Mouse (Mus musculus): ENCODE data around the gene Slc10a1. TPM values are rescaled to one million over a fixed set of nuclear protein-coding genes. Genes with fewer than 3 reads are reported as not detected.
"Not testable (repeated sequence)": the region's sequence is repeated elsewhere in the genome, so short reads cannot be mapped to it uniquely, and the experiment has no call there.

The Slc10a1 gene
- polyA plus RNA-seq, 1 experiment, result 0.63 TPM

DNA sequence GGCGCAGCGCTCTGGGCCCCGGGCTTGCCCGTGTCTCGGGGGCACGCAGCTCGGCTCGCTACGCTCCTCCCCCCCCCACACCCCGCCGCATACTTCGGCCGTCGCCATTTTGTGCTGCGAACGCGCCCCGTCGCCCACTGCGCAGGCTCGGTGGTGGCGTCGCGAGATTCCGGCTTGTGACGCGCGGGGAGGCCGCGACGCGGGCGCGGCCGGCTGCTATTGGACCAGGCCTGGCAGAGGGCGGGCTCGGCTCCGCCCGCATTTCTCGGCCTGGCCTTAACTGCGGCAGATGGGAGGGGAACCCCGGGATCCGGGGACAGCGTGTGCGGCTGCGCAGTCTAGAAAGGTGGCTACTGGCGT lies 22.5 kb downstream of the Slc10a1 start:
- Histone ChIP-seq H3K27ac (replicated peaks; ENCODE audit: low read depth, low read length) (peak overlapping the region; percentile 94), H3K4me3 (ENCODE audit: insufficient read depth, low read depth, low read length) (peak overlapping the region; percentile 96), H3K4me1 (ENCODE audit: control insufficient read depth, insufficient read depth, insufficient read length, low read length) (no peaks in the 10 kb centered on the region)

DNA sequence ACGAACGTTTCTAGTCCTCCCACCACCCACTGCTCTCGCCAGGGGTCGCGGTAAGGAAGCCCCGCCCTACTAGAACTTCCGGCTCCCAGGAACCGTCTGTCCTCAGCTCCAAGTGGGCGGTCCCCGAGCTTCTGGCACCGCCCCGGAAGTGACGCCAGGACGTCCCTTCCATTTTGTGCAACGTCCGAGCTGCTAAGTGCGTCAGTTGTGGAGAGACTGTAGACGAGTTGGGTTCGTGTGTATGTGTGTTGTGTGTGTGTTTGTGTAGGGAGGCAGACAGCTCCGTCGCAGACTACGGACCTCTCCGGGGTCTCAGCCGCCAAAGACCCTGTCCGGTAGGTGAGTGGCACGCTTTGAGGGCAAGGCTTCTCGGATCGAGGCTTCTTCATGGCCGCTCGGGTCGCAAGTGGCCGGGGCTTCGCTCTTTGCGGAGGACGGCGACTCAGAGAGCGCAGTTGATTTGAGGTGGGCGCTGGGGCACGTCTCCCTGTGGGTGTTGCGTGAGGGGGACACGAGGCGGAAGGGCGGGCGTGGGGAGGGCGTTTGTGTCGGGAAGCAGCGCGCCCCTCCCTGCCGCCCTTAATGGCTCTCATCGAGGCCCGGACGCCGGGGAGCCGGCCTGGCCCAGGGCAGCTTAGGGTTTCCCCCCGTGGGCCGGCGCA lies 23.0 kb downstream of the Slc10a1 start, which contains the start of gene Srsf5:
Gene Srsf5, plus strand, starts transcription at position 171 of the 662 bp plus-strand sequence.
- Histone ChIP-seq H3K27ac (replicated peaks; ENCODE audit: low read depth, low read length) (peak within 1 kb of the TSS; percentile 94), H3K4me3 (ENCODE audit: insufficient read depth, low read depth, low read length) (peak within 1 kb of the TSS; percentile 96), H3K4me1 (ENCODE audit: control insufficient read depth, insufficient read depth, insufficient read length, low read length) (no peaks in the 10 kb centered on the region)

DNA sequence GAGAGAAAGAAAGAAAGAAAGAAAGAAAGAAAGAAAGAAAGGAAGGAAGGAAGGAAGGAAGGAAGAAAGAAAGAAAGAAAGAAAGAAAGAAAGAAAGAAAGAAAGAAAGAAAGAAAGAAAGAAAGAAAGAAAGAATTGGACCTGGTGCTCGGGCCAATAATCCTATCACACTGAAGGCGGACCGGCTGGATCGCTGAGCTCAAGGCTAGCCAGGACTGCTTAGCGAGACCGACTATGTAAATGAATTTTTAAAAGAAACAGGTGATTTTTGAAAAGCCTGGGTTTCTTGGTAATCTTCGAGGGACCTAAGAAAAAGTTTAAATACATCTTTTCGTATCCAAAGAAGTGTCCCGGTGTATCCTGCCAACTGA lies 23.6 kb downstream of the Slc10a1 start:
- not testable (repeated sequence) for H3K4me1 ChIP-seq (ENCODE audit: control insufficient read depth, insufficient read depth, insufficient read length, low read length)
- Histone ChIP-seq H3K4me3 (ENCODE audit: insufficient read depth, low read depth, low read length) (peak overlapping the region; percentile 96), H3K27ac (replicated peaks; ENCODE audit: low read depth, low read length) (peak overlapping the region; percentile 91)

DNA sequence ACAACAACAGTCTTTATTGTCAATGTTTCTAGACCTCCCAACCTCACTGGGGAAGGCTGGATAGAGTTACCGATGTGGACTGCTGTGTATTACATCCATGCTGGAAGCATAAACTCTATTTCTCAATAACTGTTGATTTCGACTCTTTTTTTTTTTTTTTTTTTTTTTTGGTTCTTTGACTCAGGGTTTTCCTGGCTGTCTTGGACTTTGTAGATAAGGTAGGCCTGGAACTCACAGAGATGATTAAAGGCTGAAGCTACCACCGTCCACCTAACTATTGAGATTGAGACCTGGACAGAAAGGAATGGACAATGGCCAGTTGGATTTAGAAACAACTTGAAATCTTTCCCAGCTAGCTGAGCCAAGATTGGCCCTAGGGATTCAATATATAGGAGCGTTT lies 24.3 kb downstream of the Slc10a1 start:
- Histone ChIP-seq H3K27ac (replicated peaks; ENCODE audit: low read depth, low read length) (no peak overlapping the region), H3K4me1 (ENCODE audit: control insufficient read depth, insufficient read depth, insufficient read length, low read length) (no peaks in the 10 kb centered on the region), H3K4me3 (ENCODE audit: insufficient read depth, low read depth, low read length) (no peak overlapping the region)

DNA sequence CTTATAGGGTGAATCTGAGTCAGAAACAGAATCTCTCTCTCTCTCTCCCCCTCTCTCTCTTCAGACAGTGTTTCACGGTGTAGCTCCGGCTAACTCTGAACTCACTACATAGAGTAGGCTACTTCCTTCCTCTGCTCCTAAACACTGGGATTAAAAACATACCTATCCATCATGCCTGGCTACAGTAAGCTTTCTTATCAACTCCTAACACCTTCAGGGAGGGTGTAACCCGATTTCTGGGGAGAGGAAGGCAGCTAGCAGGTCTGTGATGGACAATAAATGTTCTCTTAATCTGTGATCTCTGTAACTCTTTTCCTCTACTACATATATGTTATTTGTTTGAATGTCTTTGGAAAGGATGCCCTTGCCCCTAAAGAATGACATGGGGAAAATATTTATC lies 25.1 kb downstream of the Slc10a1 start:
- H3K27ac ChIP-seq (replicated peaks; ENCODE audit: low read depth, low read length), result no peak overlapping the region
- no peak overlapping the region for H3K4me3 ChIP-seq (ENCODE audit: insufficient read depth, low read depth, low read length)
- H3K4me1 ChIP-seq (ENCODE audit: control insufficient read depth, insufficient read depth, insufficient read length, low read length), result no peaks in the 10 kb centered on the region

DNA sequence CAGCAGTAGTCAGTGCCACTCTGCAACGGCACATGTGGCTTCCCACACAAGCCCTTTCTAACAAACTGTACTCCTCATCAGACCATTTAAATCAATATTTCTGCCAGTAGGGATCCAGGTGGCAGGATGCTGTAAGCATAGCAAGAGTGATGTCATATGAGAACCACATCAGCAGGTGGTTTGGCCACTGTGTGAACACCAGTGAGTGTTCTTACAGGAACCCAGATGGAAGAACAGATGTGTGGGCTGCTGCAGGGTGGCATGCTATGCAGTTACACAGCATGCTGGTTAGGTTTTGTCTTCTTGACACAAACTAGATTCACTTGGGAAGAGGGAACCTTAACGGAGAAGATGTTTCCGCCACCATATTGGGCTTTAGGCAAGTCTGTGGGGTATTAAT lies 26.6 kb downstream of the Slc10a1 start:
- H3K4me3 ChIP-seq (ENCODE audit: insufficient read depth, low read depth, low read length), result no peak overlapping the region
- no peaks in the 10 kb centered on the region for H3K4me1 ChIP-seq (ENCODE audit: control insufficient read depth, insufficient read depth, insufficient read length, low read length)
- H3K27ac ChIP-seq (replicated peaks; ENCODE audit: low read depth, low read length), result no peak overlapping the region

DNA sequence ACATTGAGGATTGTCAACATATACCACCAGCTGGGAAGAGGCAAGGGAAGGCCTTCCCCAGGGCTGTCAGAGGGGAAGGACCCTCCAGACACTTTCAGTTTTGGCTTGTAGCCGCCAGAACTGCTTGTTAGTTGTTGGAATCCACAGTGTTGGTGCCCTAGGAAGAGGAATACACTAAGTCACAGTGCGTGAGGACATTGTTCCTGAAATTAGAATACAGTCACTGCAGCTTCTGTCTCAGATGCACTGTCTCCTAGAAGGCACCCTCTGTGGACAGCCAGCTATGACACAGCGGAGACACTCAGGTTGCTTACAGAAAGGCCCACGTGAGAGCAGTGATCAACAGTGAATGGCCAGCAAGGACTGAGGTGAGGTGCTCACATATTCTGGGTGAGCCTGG lies 29.3 kb downstream of the Slc10a1 start:
- no peak overlapping the region for H3K4me3 ChIP-seq (ENCODE audit: insufficient read depth, low read depth, low read length)
- peak overlapping the region; percentile 80 for H3K27ac ChIP-seq (replicated peaks; ENCODE audit: low read depth, low read length)
- no peaks in the 10 kb centered on the region for H3K4me1 ChIP-seq (ENCODE audit: control insufficient read depth, insufficient read depth, insufficient read length, low read length)

DNA sequence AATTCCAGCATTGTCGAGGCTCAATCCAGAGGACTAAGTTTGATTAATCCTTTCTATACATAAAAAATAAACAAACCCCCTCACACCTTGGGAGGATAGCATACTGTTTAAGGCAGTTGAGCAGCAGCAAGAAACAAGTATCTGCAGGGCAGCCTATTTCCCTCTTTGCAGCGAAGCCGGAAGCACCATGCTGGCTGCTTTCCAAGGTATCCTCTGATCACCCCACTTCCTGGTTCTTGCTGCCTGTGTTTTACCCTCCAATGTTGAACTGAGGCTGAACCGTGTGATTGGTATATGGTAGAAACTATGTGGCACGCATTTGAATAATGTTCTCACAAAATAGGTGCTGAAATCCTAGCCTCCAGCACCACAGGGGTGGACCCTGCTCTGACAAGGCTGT lies 29.9 kb downstream of the Slc10a1 start:
- Histone ChIP-seq H3K27ac (replicated peaks; ENCODE audit: low read depth, low read length) (peak overlapping the region; percentile 80), H3K4me3 (ENCODE audit: insufficient read depth, low read depth, low read length) (no peak overlapping the region), H3K4me1 (ENCODE audit: control insufficient read depth, insufficient read depth, insufficient read length, low read length) (no peaks in the 10 kb centered on the region)

DNA sequence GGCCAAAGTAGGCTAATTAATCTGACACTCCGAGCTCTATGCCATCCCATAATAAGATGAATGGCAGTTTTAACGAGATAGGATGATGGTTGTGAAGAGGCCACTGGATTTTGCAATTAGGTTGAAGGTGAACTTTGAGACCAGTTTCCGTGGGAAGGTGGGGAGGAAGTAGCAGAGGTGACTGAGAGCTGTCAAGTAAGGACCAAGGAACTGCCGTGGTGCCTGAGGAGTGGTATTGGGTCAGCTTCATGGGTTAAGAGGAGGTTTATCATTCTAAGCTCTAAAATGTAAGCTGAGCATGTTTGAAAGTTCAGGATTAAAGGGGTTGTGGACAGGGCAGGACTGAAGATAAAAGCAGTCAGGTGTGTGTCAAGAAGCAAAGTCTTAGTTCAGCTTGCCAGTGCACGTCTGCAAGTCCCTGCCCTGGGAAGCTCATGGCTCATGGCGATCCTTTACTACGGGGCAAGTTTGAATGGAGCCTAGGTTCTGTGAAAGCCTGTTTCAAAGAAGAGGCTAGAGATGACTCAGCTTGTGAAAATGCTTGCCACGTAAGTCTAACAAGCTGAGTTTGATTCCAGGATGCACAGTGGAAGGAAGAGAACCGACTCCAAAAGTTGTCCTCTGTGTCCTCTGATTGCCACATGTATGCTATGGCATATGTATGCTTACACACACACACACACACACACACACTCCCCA lies 31.0 kb downstream of the Slc10a1 start:
- no peak overlapping the region for H3K27ac ChIP-seq (replicated peaks; ENCODE audit: low read depth, low read length)
- H3K4me3 ChIP-seq (ENCODE audit: insufficient read depth, low read depth, low read length), result no peak overlapping the region
- no peaks in the 10 kb centered on the region for H3K4me1 ChIP-seq (ENCODE audit: control insufficient read depth, insufficient read depth, insufficient read length, low read length)

DNA sequence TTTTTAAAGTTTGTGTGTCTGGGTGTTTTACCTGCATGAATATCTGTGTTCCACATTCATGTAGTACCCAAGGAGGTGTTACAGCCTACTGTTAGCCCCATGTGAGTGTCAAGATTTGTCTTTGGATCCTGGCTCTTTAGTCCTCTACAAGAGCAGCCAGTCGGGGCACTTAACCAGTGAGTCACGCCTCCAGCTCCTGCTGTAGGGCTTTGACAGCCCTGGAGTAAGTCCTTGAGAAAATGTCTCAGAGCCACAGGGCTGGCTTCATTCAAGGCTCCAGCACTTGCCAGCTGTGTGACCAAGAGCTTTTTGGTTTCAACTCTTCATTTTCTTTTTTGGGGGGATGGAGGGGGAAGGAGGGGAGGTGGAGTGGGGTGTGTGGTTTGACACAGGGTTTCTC lies 31.8 kb downstream of the Slc10a1 start:
- H3K4me3 ChIP-seq (ENCODE audit: insufficient read depth, low read depth, low read length), result no peak overlapping the region
- no peak overlapping the region for H3K27ac ChIP-seq (replicated peaks; ENCODE audit: low read depth, low read length)
- H3K4me1 ChIP-seq (ENCODE audit: control insufficient read depth, insufficient read depth, insufficient read length, low read length), result no peaks in the 10 kb centered on the region

DNA sequence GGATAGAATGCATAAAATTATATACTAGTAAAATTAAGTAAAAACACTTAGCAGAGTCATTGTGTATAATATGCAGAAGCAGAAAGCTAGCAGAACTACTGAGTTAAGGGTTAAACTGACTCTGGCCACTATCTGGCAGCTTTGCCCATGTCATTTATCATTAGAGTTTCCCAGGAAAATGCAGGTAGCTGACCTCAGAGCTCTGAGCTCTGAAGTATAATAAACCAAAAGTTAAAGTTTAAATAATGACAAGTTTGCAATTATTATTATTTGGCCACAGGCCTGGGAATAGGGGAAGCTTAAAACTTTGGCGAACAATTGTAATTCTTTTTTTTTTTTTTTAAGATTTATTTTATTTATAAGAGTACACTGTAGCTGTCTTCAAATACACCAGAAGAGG lies 35.6 kb downstream of the Slc10a1 start:
- Histone ChIP-seq H3K4me1 (ENCODE audit: control insufficient read depth, insufficient read depth, insufficient read length, low read length) (no peaks in the 10 kb centered on the region), H3K27ac (replicated peaks; ENCODE audit: low read depth, low read length) (no peak overlapping the region)

DNA sequence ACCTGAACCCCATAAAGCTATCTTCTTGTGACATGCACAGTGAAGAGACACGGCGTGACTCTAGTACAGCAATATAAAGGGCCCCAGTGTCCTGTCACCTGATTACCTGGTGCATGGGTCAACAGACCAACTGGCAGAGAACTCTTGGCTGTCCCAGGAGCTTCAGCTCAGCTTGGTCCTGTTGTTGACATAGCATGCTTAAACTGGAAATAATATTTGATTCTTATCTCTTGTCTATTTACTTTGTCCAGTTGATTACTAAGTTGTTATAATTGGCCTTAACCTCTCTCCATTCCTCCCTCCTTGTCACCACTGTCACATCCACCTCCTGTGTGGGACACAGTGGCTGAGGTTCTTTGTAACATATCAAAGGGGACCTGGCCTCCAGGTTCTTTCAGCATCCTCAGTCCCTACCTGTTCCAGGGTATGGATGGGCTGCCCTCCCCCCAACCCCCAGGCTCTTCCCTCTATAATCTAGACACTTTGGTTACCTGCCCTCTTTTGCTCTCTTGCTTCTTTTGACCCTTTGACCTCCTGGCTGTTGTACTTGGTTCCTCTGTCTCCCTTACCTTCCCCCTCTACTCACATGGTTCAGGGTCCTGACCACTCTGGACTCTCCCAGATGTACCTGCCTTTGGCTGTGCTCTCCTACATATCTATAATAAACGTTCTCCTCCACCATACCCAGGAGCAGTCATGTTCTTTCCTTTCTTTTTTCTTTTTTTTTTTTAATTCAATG lies 36.9 kb downstream of the Slc10a1 start:
- H3K4me3 ChIP-seq (ENCODE audit: insufficient read depth, low read depth, low read length), result no peak overlapping the region
- H3K27ac ChIP-seq (replicated peaks; ENCODE audit: low read depth, low read length), result no peak overlapping the region
- H3K4me1 ChIP-seq (ENCODE audit: control insufficient read depth, insufficient read depth, insufficient read length, low read length), result no peaks in the 10 kb centered on the region

More for the DNA sequence above, 35.6 kb downstream of the Slc10a1 start:
- no peak overlapping the region for H3K4me3 ChIP-seq (ENCODE audit: insufficient read depth, low read depth, low read length)

DNA sequence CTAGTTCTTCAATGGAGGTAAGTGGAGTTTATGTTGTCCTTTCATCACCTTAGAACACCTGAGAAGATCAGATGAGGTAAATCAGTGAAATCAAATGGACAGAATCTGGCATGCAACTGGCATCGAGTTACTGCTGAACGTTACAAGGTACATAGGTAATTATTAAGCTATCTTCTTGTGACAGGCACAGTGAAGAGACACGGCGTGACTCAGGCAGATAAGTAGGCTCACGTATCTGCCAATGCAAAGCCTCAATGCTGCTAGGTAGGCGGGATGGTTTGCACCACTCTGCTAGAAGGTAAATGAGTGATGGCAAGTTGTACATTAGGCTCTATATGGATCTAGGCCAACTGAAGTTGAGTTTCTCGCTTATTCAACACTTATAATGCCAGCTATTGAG lies 38.4 kb downstream of the Slc10a1 start:
- H3K4me3 ChIP-seq (ENCODE audit: insufficient read depth, low read depth, low read length), result no peak overlapping the region
- no peak overlapping the region for H3K27ac ChIP-seq (replicated peaks; ENCODE audit: low read depth, low read length)
- H3K4me1 ChIP-seq (ENCODE audit: control insufficient read depth, insufficient read depth, insufficient read length, low read length), result peaks cover 3% of the 10 kb centered on the region; the same call in 1 of the 2 replicates

DNA sequence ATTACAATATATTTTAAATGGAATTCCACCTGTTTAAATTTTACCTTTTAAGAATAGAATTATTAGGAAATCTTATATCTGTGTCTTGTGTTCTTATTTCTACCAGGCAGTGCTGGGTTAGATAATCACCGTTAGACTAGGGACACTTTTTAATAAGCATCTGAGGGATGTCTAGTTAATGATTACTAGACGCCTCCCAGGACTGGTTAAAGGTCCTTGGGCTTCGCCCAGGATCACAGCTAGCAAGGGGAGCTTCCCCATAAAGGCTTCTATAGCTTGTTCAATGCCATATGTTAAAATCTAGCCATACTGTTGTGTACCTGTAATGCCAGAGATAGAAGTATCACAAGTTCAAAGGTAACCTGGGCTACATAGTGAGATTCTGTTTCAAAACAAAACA lies 39.6 kb downstream of the Slc10a1 start:
- Histone ChIP-seq H3K27ac (replicated peaks; ENCODE audit: low read depth, low read length) (no peak overlapping the region), H3K4me3 (ENCODE audit: insufficient read depth, low read depth, low read length) (no peak overlapping the region), H3K4me1 (ENCODE audit: control insufficient read depth, insufficient read depth, insufficient read length, low read length) (peaks cover 3% of the 10 kb centered on the region; the same call in 1 of the 2 replicates)

DNA sequence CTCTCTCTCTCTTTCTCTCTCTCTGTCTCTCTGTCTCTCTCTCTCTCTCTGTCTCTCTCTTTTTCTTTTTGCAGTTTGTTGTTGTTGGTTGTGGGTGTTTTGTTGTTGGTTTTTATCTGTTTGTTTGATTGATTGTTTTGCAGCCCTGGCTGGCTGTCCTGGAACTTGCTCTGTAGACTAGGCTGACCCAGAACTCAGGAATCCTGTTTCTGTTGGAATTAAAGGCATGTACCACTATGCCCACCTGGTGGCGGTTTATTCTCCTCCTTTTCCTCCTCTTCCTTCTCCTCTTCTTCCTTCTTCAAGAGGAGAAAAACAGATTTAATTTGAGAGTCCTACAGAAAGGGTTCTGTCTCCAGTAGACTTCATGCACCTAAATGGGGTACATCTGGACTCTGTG lies 41.0 kb downstream of the Slc10a1 start:
- no peak overlapping the region for H3K27ac ChIP-seq (replicated peaks; ENCODE audit: low read depth, low read length)

More for the DNA sequence above, 41.0 kb downstream of the Slc10a1 start:
- peaks cover 3% of the 10 kb centered on the region; the same call in 1 of the 2 replicates for H3K4me1 ChIP-seq (ENCODE audit: control insufficient read depth, insufficient read depth, insufficient read length, low read length)
- H3K4me3 ChIP-seq (ENCODE audit: insufficient read depth, low read depth, low read length), result no peak overlapping the region

Measured in brown adipose tissue, adult 24 weeks (tissue).